In genomic region chr13:49460276-49460675, GRCm38 (mm10) we compare ENCODE assay signal across 13 mouse cellular contexts. TPM values are rescaled to one million over a fixed set of nuclear protein-coding genes. Genes with fewer than 3 reads are reported as not detected.
A peak's percentile ranks its signal among the peaks of the same experiment; 100 is the strongest.
DNase-seq lines count a peak whose midpoint lies in the region; ATAC-seq lines count a peak whose summit lies in the region.
"Had no signal": no experiment of that assay in that cellular context is flagged by ENCODE, and none has a peak within 500 bp of the region (broad histone marks: within the 10 kb centered on the region; RNA-seq: fewer than 3 reads in every experiment).

No protein-coding gene starts in this region.

- no peak overlapping the region for H3K4me3 ChIP-seq in embryonic facial prominence, embryonic 13.5 days
- H3K4me3 ChIP-seq in embryonic facial prominence, embryonic 10.5 days: no peak overlapping the region
- H3K4me3 ChIP-seq in limb, embryonic 12.5 days (replicated peaks): no peak overlapping the region
- no peak overlapping the region for H3K4me3 ChIP-seq in limb, embryonic 10.5 days
- H3K4me3 ChIP-seq: neural tube, embryonic 12.5 days had no signal

- no peaks in the 10 kb centered on the region; the same call in 1 of the 2 replicates for H3K4me1 ChIP-seq in embryonic facial prominence, embryonic 13.5 days
- H3K4me1 ChIP-seq in embryonic facial prominence, embryonic 10.5 days: no peaks in the 10 kb centered on the region
- H3K4me1 ChIP-seq in limb, embryonic 12.5 days (replicated peaks): no peaks in the 10 kb centered on the region
- no peaks in the 10 kb centered on the region for H3K4me1 ChIP-seq in limb, embryonic 10.5 days
- H3K4me1 ChIP-seq: neural tube, embryonic 12.5 days had no signal

- no peak overlapping the region for H3K4me2 ChIP-seq in embryonic facial prominence, embryonic 13.5 days
- H3K4me2 ChIP-seq in limb, embryonic 12.5 days: no peak overlapping the region
- H3K4me2 ChIP-seq: hindbrain, embryonic 14.5 days; neural tube, embryonic 12.5 days had no signal

- no peaks in the 10 kb centered on the region for H3K27me3 ChIP-seq in embryonic facial prominence, embryonic 13.5 days
- H3K27me3 ChIP-seq in embryonic facial prominence, embryonic 10.5 days (replicated peaks; ENCODE audit: low read depth, poor library complexity, severe bottlenecking): no peaks in the 10 kb centered on the region
- no peaks in the 10 kb centered on the region for H3K27me3 ChIP-seq in limb, embryonic 12.5 days
- H3K27me3 ChIP-seq in limb, embryonic 10.5 days (ENCODE audit: low read depth, poor library complexity, severe bottlenecking): no peaks in the 10 kb centered on the region
- H3K27me3 ChIP-seq: neural tube, embryonic 12.5 days had no signal

- no peaks in the 10 kb centered on the region for H3K9me3 ChIP-seq in embryonic facial prominence, embryonic 13.5 days
- no peaks in the 10 kb centered on the region for H3K9me3 ChIP-seq in embryonic facial prominence, embryonic 10.5 days
- no peaks in the 10 kb centered on the region for H3K9me3 ChIP-seq in limb, embryonic 12.5 days
- no peaks in the 10 kb centered on the region for H3K9me3 ChIP-seq in limb, embryonic 10.5 days (replicated peaks)
- H3K9me3 ChIP-seq: neural tube, embryonic 12.5 days had no signal

- 94% methylated on average over 4 of the region's 4 CpGs for WGBS in embryonic facial prominence, embryonic 13.5 days
- 88% methylated on average over 4 of the region's 4 CpGs for WGBS in embryonic facial prominence, embryonic 10.5 days
- 86% methylated on average over 4 of the region's 4 CpGs for WGBS in limb, embryonic 12.5 days
- WGBS in limb, embryonic 10.5 days: 92% methylated on average over 4 of the region's 4 CpGs

- no peak for ATAC-seq in embryonic facial prominence, embryonic 13.5 days (ENCODE audit: insufficient number of reproducible peaks, insufficient read depth, low FRiP score, low TSS enrichment, low read depth)
- no peak for ATAC-seq in limb, embryonic 12.5 days (ENCODE audit: insufficient number of reproducible peaks, insufficient read depth, low FRiP score, low TSS enrichment, low read depth)
- ATAC-seq: forebrain, postnatal 0 days had no signal

- peaks cover 55% of the 10 kb centered on the region for H3K36me3 ChIP-seq in embryonic facial prominence, embryonic 13.5 days
- H3K36me3 ChIP-seq in embryonic facial prominence, embryonic 10.5 days (replicated peaks): peaks cover 76% of the 10 kb centered on the region
- peaks cover 73% of the 10 kb centered on the region for H3K36me3 ChIP-seq in limb, embryonic 12.5 days
- H3K36me3 ChIP-seq in limb, embryonic 10.5 days: peaks cover 79% of the 10 kb centered on the region

- DNase-seq in embryonic facial prominence, embryonic 10.5 days (ENCODE audit: low spot score): no peak
- DNase-seq in limb, embryonic 10.5 days (ENCODE audit: low spot score): no peak
- peak; percentile 80 for DNase-seq in fat pad, adult 2 months (ENCODE audit: extremely low read depth, low read depth, low spot score)
- peak; percentile 32 for DNase-seq in skeletal muscle tissue, adult 2 months (ENCODE audit: low read depth, low spot score)
- DNase-seq in thymus, postnatal 4 days: no peak
- DNase-seq in thymus, adult 18-20 months: no peak
- DNase-seq: cerebellum, adult 8-10 months; forebrain, postnatal 0 days had no signal

- peak overlapping the region; percentile 44; the same call in 1 of the 2 replicates for H3K27ac ChIP-seq in embryonic facial prominence, embryonic 13.5 days
- H3K27ac ChIP-seq in embryonic facial prominence, embryonic 10.5 days (replicated peaks): no peak overlapping the region
- peak overlapping the region; percentile 65 for H3K27ac ChIP-seq in limb, embryonic 12.5 days
- no peak overlapping the region for H3K27ac ChIP-seq in limb, embryonic 10.5 days
- H3K27ac ChIP-seq: hindbrain, embryonic 14.5 days; macrophage; neural tube, embryonic 12.5 days had no signal

- H3K9ac ChIP-seq in embryonic facial prominence, embryonic 13.5 days: no peak overlapping the region
- H3K9ac ChIP-seq in limb, embryonic 12.5 days (replicated peaks): no peak overlapping the region
- H3K9ac ChIP-seq: forebrain, postnatal 0 days; hindbrain, embryonic 14.5 days; neural tube, embryonic 12.5 days had no signal

RNA-seq across cellular contexts. Expression of gene Tes3-ps, which starts 32.8 kb away (rescaled TPM):
- 1.4 and 2.7 TPM in 2 replicates for polyA plus RNA-seq in embryonic facial prominence, embryonic 13.5 days (2015; fragmentation: Nextera tagmentation; extraction: Ambion mirVana)
- polyA plus RNA-seq in embryonic facial prominence, embryonic 10.5 days (2016; fragmentation: Nextera tagmentation; extraction: Ambion mirVana): 1.4 and 1.9 TPM in 2 replicates
- polyA plus RNA-seq in limb, embryonic 12.5 days (2016; fragmentation: Nextera tagmentation; extraction: Ambion mirVana): 1.1 and 1.6 TPM in 2 replicates
- polyA plus RNA-seq in limb, embryonic 10.5 days (2016; fragmentation: Nextera tagmentation; extraction: Ambion mirVana): 1.0 and 1.5 TPM in 2 replicates

RNA-seq across cellular contexts. Expression of gene Ippk, which starts 39.2 kb away (rescaled TPM):
- polyA plus RNA-seq in embryonic facial prominence, embryonic 13.5 days (2015; fragmentation: Nextera tagmentation; extraction: Ambion mirVana): 13.7 and 14.4 TPM in 2 replicates
- 18.3 and 20.4 TPM in 2 replicates for polyA plus RNA-seq in embryonic facial prominence, embryonic 10.5 days (2016; fragmentation: Nextera tagmentation; extraction: Ambion mirVana)
- 14.7 and 16.4 TPM in 2 replicates for polyA plus RNA-seq in limb, embryonic 12.5 days (2016; fragmentation: Nextera tagmentation; extraction: Ambion mirVana)
- 17.3 and 21.0 TPM in 2 replicates for polyA plus RNA-seq in limb, embryonic 10.5 days (2016; fragmentation: Nextera tagmentation; extraction: Ambion mirVana)

RNA-seq across cellular contexts. Expression of gene Ecm2, which starts 44.3 kb away (rescaled TPM):
- polyA plus RNA-seq in embryonic facial prominence, embryonic 13.5 days (2015; fragmentation: Nextera tagmentation; extraction: Ambion mirVana): 1.3 and 1.4 TPM in 2 replicates
- 0.40 and 0.47 TPM in 2 replicates for polyA plus RNA-seq in embryonic facial prominence, embryonic 10.5 days (2016; fragmentation: Nextera tagmentation; extraction: Ambion mirVana)
- polyA plus RNA-seq in limb, embryonic 12.5 days (2016; fragmentation: Nextera tagmentation; extraction: Ambion mirVana): 0.51 and 0.55 TPM in 2 replicates
- polyA plus RNA-seq in limb, embryonic 10.5 days (2016; fragmentation: Nextera tagmentation; extraction: Ambion mirVana): 0.21 and 0.45 TPM in 2 replicates
- polyA plus RNA-seq: macrophage had no signal

Comparison
In these comparisons a context has a peak if more than half of its experiments do, and no peak if none do; other contexts are left out.
1. H3K27ac ChIP-seq: peak in embryonic facial prominence, embryonic 13.5 days (single experiment) and limb, embryonic 12.5 days (single experiment); none in embryonic facial prominence, embryonic 10.5 days (single experiment) and limb, embryonic 10.5 days (single experiment).
2. DNase-seq: peak in fat pad, adult 2 months (single experiment) and skeletal muscle tissue, adult 2 months (single experiment); none in embryonic facial prominence, embryonic 10.5 days (single experiment), limb, embryonic 10.5 days (single experiment), thymus, postnatal 4 days (single experiment) and thymus, adult 18-20 months (0 of 2).